Mouse (Mus musculus): ENCODE measurements around the gene Mllt6. TPM values are rescaled to one million over a fixed set of nuclear protein-coding genes. Genes with fewer than 3 reads are reported as not detected.
"Not testable (repeated sequence)": the region's sequence is repeated elsewhere in the genome, so short reads cannot be mapped to it uniquely, and the experiment has no call there.

Gene Mllt6
- polyA plus RNA-seq, 1 experiment from 2014 or later = 1.8 TPM

- H3K27ac ChIP-seq (ENCODE audit: poor library complexity, severe bottlenecking); H3K27me3 ChIP-seq (replicated peaks); H3K9me3 ChIP-seq (replicated peaks); H3K4me3 ChIP-seq; H3K9ac ChIP-seq; H3K4me1 ChIP-seq (replicated peaks); H3K36me3 ChIP-seq; H3K4me2 ChIP-seq; ATAC-seq (ENCODE audit: insufficient number of reproducible peaks, low FRiP score): not testable (repeated sequence)
- 76% methylated on average over 3 of the region's 4 CpGs for WGBS
Observed at GRCm38 (mm10) chr11:97648541-97648940, 14.7 kb upstream of the Mllt6 start.

GRCm38 (mm10) chr11:97650341-97650740 is 12.9 kb upstream of the Mllt6 start:
- Histone ChIP-seq H3K4me1 (replicated peaks) (no peaks in the 10 kb centered on the region), H3K4me3 (no peak overlapping the region), H3K27ac (ENCODE audit: poor library complexity, severe bottlenecking) (no peak overlapping the region), H3K36me3 (no peaks in the 10 kb centered on the region), H3K4me2 (no peak overlapping the region), H3K9ac (no peak overlapping the region), H3K9me3 (replicated peaks) (0 out of 2 replicates have a peak, but pooled peaks cover 4% of the 10 kb centered on the region), H3K27me3 (replicated peaks) (no peaks in the 10 kb centered on the region)
- no peak for ATAC-seq (ENCODE audit: insufficient number of reproducible peaks, low FRiP score)
- 59% methylated on average over 5 of the region's 5 CpGs for WGBS

DNA sequence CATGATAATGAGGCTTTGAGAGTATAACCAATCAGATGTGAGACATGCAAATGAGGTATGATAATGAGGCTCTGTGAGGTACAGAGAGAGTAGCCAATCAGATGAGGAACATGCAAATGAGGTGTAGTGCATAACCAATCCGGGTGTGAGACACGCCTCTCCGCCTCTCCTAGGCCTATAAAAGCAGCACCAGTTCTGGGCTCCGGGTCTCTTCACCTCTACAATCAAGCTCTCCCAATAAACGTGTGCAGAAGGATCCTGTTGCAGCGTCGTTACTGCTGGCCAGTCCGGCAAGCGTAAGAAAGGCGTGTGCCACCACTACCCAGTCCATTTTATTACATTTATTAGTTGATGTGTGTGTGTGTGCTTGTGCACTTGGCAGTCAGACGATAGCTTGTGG is 9.8 kb upstream of the Mllt6 start:
- not testable (repeated sequence) for H3K9me3 ChIP-seq (replicated peaks); H3K27ac ChIP-seq (ENCODE audit: poor library complexity, severe bottlenecking); H3K36me3 ChIP-seq; H3K4me2 ChIP-seq; H3K4me3 ChIP-seq; ATAC-seq (ENCODE audit: insufficient number of reproducible peaks, low FRiP score); H3K9ac ChIP-seq; H3K27me3 ChIP-seq (replicated peaks)
- peaks cover 17% of the 10 kb centered on the region for H3K4me1 ChIP-seq (replicated peaks)
- WGBS = 90% methylated on average over 11 of the region's 11 CpGs

- Histone ChIP-seq H3K4me1 (replicated peaks) (peaks cover 24% of the 10 kb centered on the region), H3K36me3 (no peaks in the 10 kb centered on the region), H3K9me3 (replicated peaks) (0 out of 2 replicates have a peak, but pooled peaks cover 4% of the 10 kb centered on the region), H3K9ac (no peak overlapping the region), H3K27me3 (replicated peaks) (no peaks in the 10 kb centered on the region), H3K27ac (ENCODE audit: poor library complexity, severe bottlenecking) (no peak overlapping the region), H3K4me2 (no peak overlapping the region), H3K4me3 (no peak overlapping the region)
- no peak for ATAC-seq (ENCODE audit: insufficient number of reproducible peaks, low FRiP score)
- 77% methylated on average over 2 of the region's 2 CpGs for WGBS
Observed at GRCm38 (mm10) chr11:97654210-97654609, 9.0 kb upstream of the Mllt6 start.

DNA sequence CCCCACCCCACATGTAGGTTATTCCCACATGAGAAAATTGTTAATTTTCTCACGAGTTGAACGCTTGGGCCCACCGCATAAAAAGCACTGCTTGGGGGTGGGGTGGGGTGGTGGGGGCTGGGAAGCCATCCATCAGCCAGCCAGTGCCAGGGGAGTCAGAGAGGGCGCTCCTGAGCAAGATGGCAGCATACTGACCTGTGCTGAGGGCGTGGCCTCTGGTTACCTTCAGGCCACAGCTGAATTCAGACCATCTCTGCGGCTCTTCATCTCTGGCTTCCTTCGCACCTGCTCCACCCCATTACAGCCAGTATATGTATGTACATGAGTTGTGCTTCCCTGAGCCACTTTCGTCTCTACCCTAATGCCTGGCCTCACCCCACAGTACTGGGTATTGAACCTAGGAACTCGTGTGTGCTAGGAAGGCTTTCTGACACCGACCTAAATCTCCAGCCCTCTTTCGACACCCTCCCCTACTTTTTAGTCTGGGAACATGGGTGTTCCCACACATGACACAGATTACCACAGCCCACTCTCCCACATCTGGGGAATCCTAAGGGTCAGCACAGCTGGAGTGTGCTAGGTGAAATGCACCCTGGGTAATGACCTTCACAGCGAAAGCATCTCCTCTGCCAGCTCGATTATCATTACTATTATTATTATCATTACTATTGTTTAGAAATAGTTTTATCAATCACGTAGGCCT is 6.8 kb upstream of the Mllt6 start:
- Histone ChIP-seq H3K36me3 (no peaks in the 10 kb centered on the region), H3K4me1 (replicated peaks) (peaks cover 41% of the 10 kb centered on the region), H3K4me3 (no peak overlapping the region), H3K27ac (ENCODE audit: poor library complexity, severe bottlenecking) (peak overlapping the region; percentile 49; the same call in 1 of the 2 replicates), H3K9me3 (replicated peaks) (0 out of 2 replicates have a peak, but pooled peaks cover 4% of the 10 kb centered on the region), H3K9ac (no peak overlapping the region), H3K27me3 (replicated peaks) (no peaks in the 10 kb centered on the region), H3K4me2 (no peak overlapping the region)
- 71% methylated on average over 14 of the region's 14 CpGs for WGBS
- no peak for ATAC-seq (ENCODE audit: insufficient number of reproducible peaks, low FRiP score)

- Histone ChIP-seq H3K27me3 (replicated peaks) (no peaks in the 10 kb centered on the region), H3K4me2 (no peak overlapping the region), H3K9ac (0 out of 2 replicates have a peak overlapping the region, but pooled peaks have one; percentile 17), H3K9me3 (replicated peaks) (0 out of 2 replicates have a peak, but pooled peaks cover 4% of the 10 kb centered on the region), H3K4me1 (replicated peaks) (peaks cover 50% of the 10 kb centered on the region), H3K36me3 (no peaks in the 10 kb centered on the region), H3K27ac (ENCODE audit: poor library complexity, severe bottlenecking) (peak overlapping the region; percentile 49; the same call in 1 of the 2 replicates), H3K4me3 (no peak overlapping the region)
- ATAC-seq (ENCODE audit: insufficient number of reproducible peaks, low FRiP score) = no peak
- WGBS = 22% methylated on average over 5 of the region's 6 CpGs
Observed at GRCm38 (mm10) chr11:97657184-97657945, 5.8 kb upstream of the Mllt6 start.

DNA sequence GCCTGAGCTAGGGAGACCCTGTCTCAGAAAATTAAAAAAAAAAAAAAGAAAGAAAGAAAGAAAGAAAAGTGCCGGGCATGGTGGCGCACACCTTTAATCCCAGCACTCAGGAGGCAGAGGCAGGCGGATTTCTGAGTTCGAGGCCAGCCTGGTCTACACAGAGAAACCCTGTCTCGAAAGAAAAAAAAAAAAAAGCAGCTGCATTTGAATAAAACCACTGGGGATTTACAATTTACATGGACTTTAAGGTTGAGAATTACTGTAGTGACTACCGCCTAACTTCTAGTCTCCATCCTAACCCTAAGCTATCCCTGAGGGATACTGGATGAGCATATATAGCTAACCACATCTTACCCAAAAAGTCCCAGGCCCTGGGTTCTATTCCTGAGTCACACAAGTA is 5.2 kb upstream of the Mllt6 start:
- not testable (repeated sequence) for H3K27ac ChIP-seq (ENCODE audit: poor library complexity, severe bottlenecking); H3K9me3 ChIP-seq (replicated peaks); H3K4me2 ChIP-seq; H3K4me3 ChIP-seq; H3K36me3 ChIP-seq; ATAC-seq (ENCODE audit: insufficient number of reproducible peaks, low FRiP score); H3K9ac ChIP-seq; H3K27me3 ChIP-seq (replicated peaks)
- H3K4me1 ChIP-seq (replicated peaks) = peaks cover 52% of the 10 kb centered on the region
- WGBS = 95% methylated on average over 6 of the region's 6 CpGs

- no peaks in the 10 kb centered on the region for H3K36me3 ChIP-seq
- H3K27ac ChIP-seq (ENCODE audit: poor library complexity, severe bottlenecking) = no peak overlapping the region
- peak overlapping the region; percentile 76 for H3K4me2 ChIP-seq
- H3K9ac ChIP-seq = no peak overlapping the region
- no peaks in the 10 kb centered on the region for H3K9me3 ChIP-seq (replicated peaks)
- no peaks in the 10 kb centered on the region for H3K27me3 ChIP-seq (replicated peaks)
- H3K4me3 ChIP-seq = peak overlapping the region; percentile 82
- peaks cover 52% of the 10 kb centered on the region for H3K4me1 ChIP-seq (replicated peaks)
- ATAC-seq (ENCODE audit: insufficient number of reproducible peaks, low FRiP score) = no peak
- WGBS = 19% methylated on average over 11 of the region's 11 CpGs
Observed at GRCm38 (mm10) chr11:97658751-97659266, 4.4 kb upstream of the Mllt6 start.

DNA sequence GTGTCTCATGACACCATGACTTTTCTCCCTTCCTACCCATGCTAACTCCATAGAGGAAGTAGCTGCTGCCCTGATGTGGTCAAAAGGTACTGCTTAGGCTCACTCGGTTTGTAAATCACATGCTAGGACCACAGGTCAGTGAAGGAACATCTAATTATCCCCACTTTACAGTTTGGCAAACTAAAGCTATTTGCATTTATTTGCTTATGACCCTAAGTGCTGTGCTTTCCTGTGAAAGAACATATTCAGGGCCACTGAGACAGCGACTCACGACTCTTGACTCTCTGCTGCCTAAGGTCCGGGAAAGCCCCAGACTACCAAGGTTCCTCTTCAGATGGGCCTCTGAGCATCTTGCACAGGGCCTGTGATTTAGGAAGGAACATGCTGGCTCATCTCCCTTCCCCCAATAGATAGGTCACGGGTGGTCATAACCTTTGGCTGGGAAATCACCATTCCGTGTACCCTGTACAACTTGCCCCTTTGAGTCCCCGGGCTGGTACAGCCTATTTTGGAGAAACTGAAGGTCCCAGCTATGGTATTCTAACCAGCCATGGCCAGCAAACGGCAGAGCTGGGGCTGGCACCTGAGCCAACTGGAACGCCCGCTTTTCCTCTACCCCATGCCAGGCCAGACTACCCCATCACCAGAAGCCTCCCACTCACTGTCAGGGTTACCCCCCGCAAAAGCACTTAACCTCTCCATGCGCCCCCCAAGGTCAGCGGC is 3.8 kb upstream of the Mllt6 start:
- no peak for ATAC-seq (ENCODE audit: insufficient number of reproducible peaks, low FRiP score)
- Histone ChIP-seq H3K36me3 (no peaks in the 10 kb centered on the region), H3K27ac (ENCODE audit: poor library complexity, severe bottlenecking) (peak overlapping the region; percentile 77), H3K27me3 (replicated peaks) (no peaks in the 10 kb centered on the region), H3K4me1 (replicated peaks) (peaks cover 55% of the 10 kb centered on the region), H3K9me3 (replicated peaks) (no peaks in the 10 kb centered on the region), H3K4me2 (peak overlapping the region; percentile 76), H3K9ac (peak overlapping the region; percentile 86), H3K4me3 (peak overlapping the region; percentile 82)
- 8% methylated on average over 13 of the region's 13 CpGs for WGBS

GRCm38 (mm10) chr11:97659990-97660714 is 3.1 kb upstream of the Mllt6 start:
- Histone ChIP-seq H3K36me3 (no peaks in the 10 kb centered on the region; the same call in 1 of the 2 replicates), H3K4me3 (peak overlapping the region; percentile 82), H3K27me3 (replicated peaks) (no peaks in the 10 kb centered on the region), H3K4me2 (peak overlapping the region; percentile 76), H3K4me1 (replicated peaks) (peaks cover 62% of the 10 kb centered on the region), H3K27ac (ENCODE audit: poor library complexity, severe bottlenecking) (peak overlapping the region; percentile 77), H3K9ac (peak overlapping the region; percentile 86), H3K9me3 (replicated peaks) (no peaks in the 10 kb centered on the region)
- peak; percentile 75 for ATAC-seq (ENCODE audit: insufficient number of reproducible peaks, low FRiP score)
- WGBS = under 1% methylated on average over 75 of the region's 78 CpGs
